In genomic region chr14:22222574-22222973, GRCm38 (mm10) we compare ENCODE assay signal across 24 mouse cellular contexts.
"Had no signal": no experiment of that assay in that cellular context is flagged by ENCODE, and none has a peak within 500 bp of the region (broad histone marks: within the 10 kb centered on the region; RNA-seq: fewer than 3 reads in every experiment).

No protein-coding gene starts in this region.

- H3K9ac ChIP-seq: heart, embryonic 12.5 days; hindbrain, embryonic 12.5 days; hindbrain, embryonic 14.5 days; limb, embryonic 12.5 days had no signal

- H3K27ac ChIP-seq: gastrocnemius, adult 2 months; heart, embryonic 10.5 days; hindbrain, embryonic 10.5 days; hindbrain, embryonic 12.5 days; hindbrain, embryonic 14.5 days; layer of hippocampus, adult 2 months; left cerebral cortex, adult 2 months; limb, embryonic 10.5 days; limb, embryonic 12.5 days had no signal

- H3K4me2 ChIP-seq: heart, embryonic 12.5 days; hindbrain, embryonic 12.5 days; hindbrain, embryonic 14.5 days; limb, embryonic 12.5 days had no signal

- H3K36me3 ChIP-seq: heart, embryonic 10.5 days; heart, embryonic 12.5 days; hindbrain, embryonic 10.5 days; hindbrain, embryonic 12.5 days; limb, embryonic 10.5 days; limb, embryonic 12.5 days had no signal

- ATAC-seq: forebrain, embryonic 16.5 days; hindbrain, embryonic 16.5 days; inflammation-experienced regulatory T-cells, adult 6 months; intestine, postnatal 0 days had no signal

- DNase-seq: gastrocnemius, adult 2 months; gastrocnemius, postnatal 10 days; gastrocnemius, postnatal 25 days; heart, adult 18-20 months; heart, postnatal 10 days; heart, postnatal 4 days; kidney, adult 18-20 months; kidney, adult 8-10 months; kidney, postnatal 10 days; kidney, postnatal 25 days; kidney, postnatal 4 days had no signal

- H3K4me3 ChIP-seq: gastrocnemius, adult 2 months; heart, embryonic 10.5 days; heart, embryonic 12.5 days; hindbrain, embryonic 10.5 days; hindbrain, embryonic 12.5 days; layer of hippocampus, adult 2 months; left cerebral cortex, adult 2 months; limb, embryonic 10.5 days; limb, embryonic 12.5 days had no signal

- H3K4me1 ChIP-seq: heart, embryonic 10.5 days; hindbrain, embryonic 10.5 days; hindbrain, embryonic 12.5 days; limb, embryonic 12.5 days had no signal

- H3K27me3 ChIP-seq: heart, embryonic 12.5 days; hindbrain, embryonic 12.5 days had no signal

- H3K9me3 ChIP-seq: heart, embryonic 10.5 days; heart, embryonic 12.5 days; limb, embryonic 12.5 days had no signal
